Mouse (Mus musculus) heart, postnatal 0 days (tissue): Measurements from ENCODE around the gene Acaca. TPM values are rescaled to one million over a fixed set of nuclear protein-coding genes. Genes with fewer than 3 reads are reported as not detected.

Experiments used
- ATAC-seq: fragments of 200-750 bp; cut with Nextera tagmentation; 2 replicates; pipeline ENCODE4 v1.8.0; 2017; ENCODE audit warnings: low read depth, moderate number of reproducible peaks, moderate library complexity; ENCODE audit not compliant: insufficient read depth
- DNase-seq: peaks from one replicate; pipeline ENCODE4 v3.0.0-alpha.2; 2016; ENCODE audit warnings: low spot score
- H3K27ac ChIP-seq: fragments of 300-500 bp; sonication (generic); 2 replicates; pipeline ENCODE4 v1.5.1; 2014; ENCODE audit warnings: low read depth, mild to moderate bottlenecking
- H3K27me3 ChIP-seq: fragments of 300-500 bp; sonication (generic); 2 replicates; pipeline ENCODE4 v1.6.1; 2014; ENCODE audit warnings: low read length, mixed read lengths; ENCODE audit not compliant: control insufficient read depth, insufficient read depth
- H3K36me3 ChIP-seq: fragments of 300-500 bp; sonication (generic); replicated peaks from 2 replicates; pipeline ENCODE4 v1.6.1; 2014; ENCODE audit warnings: low read length, mixed read lengths; ENCODE audit not compliant: control insufficient read depth, insufficient read depth
- H3K4me1 ChIP-seq: fragments of 300-500 bp; sonication (generic); 2 replicates; pipeline ENCODE4 v1.6.1; 2014; ENCODE audit warnings: antibody characterized with exemption; ENCODE audit not compliant: control insufficient read depth, insufficient read depth
- H3K4me2 ChIP-seq: fragments of 300-500 bp; sonication (generic); 2 replicates; pipeline ENCODE4 v1.6.1; 2014; ENCODE audit warnings: low read depth, mild to moderate bottlenecking, low read length, moderate library complexity
- H3K4me3 ChIP-seq: fragments of 300-500 bp; sonication (generic); 2 replicates; pipeline ENCODE4 v1.5.1; 2014; ENCODE audit warnings: low read depth, low read length
- H3K9ac ChIP-seq: fragments of 300-500 bp; sonication (generic); replicated peaks from 2 replicates; pipeline ENCODE4 v1.6.1; 2014; ENCODE audit warnings: low read depth, low read length, mixed read lengths
- H3K9me3 ChIP-seq: fragments of 300-500 bp; sonication (generic); replicated peaks from 2 replicates; pipeline ENCODE4 v1.6.1; 2016; ENCODE audit warnings: low read length; ENCODE audit not compliant: control insufficient read depth
- CTCF ChIP-seq: IDR thresholded peaks from 2 replicates; pipeline ENCODE4 v1.5.1; 2016; ENCODE audit warnings: antibody characterized with exemption, control low read depth, low read depth
- EP300 ChIP-seq: IDR thresholded peaks from 2 replicates; pipeline ENCODE4 v1.6.1; 2016; ENCODE audit warnings: antibody characterized with exemption, low read depth
- WGBS: fragments of 180-500 bp; shearing (Covaris S2); extraction: QIAGEN DNeasy Blood & Tissue Kit; methylation state at CpG from one replicate; pipeline ENCODE4 v1.1.7; 2014; 5-methylcytosine and 5-hydroxymethylcytosine counted together
- polyA plus RNA-seq: library from polyadenylated mRNA; unstranded; fragments of >200 nt; fragmentation: Nextera tagmentation; extraction: Ambion mirVana; gene quantifications from 2 replicates; pipeline ENCODE4 v1.2.1, GENCODE M21; 2015
- total RNA-seq: library from RNA; depleted of rRNA; stranded (reverse); fragments of >200 nt; gene quantifications from 2 replicates; pipeline ENCODE4 v1.2.3, GENCODE M21; 2014; ENCODE audit warnings: low replicate concordance; rRNA removed

Acaca gene
- total and polyA plus RNA-seq, 2 experiments from 2014 or later, result 3.0 to 11.5 TPM

DNA sequence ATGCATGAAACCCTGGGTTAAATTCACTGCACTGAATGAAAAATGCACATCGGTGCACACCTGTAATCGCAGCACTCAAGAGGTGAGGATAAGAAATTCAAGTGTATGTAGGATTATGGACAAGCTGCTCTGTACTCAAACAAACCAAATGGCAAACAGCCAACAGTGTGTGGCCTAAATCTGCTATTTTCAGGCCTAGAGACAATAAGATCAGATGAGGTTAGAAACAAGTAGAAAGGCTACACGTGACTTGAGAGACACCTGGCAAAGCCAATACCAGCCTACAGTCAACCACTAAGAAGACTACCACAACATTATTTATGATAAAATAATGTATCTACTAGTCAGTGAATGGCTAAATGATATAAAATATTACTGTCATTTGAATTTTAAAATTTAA, 310.9 kb downstream of the Acaca start:
- H3K4me3 ChIP-seq, result no peak overlapping the region
- H3K4me1 ChIP-seq, result no peaks in the 10 kb centered on the region
- H3K4me2 ChIP-seq, result no peak overlapping the region
- TF ChIP-seq CTCF, result no peak
- no peak for TF ChIP-seq EP300
- H3K36me3 ChIP-seq, result peaks cover 5% of the 10 kb centered on the region
- no peak for ATAC-seq
- H3K9ac ChIP-seq, result no peak overlapping the region
- no peaks in the 10 kb centered on the region for H3K9me3 ChIP-seq
- H3K27me3 ChIP-seq, result no peaks in the 10 kb centered on the region
- no peak for DNase-seq
- no peak overlapping the region for H3K27ac ChIP-seq
- WGBS, result 75% methylated on average over 3 of the region's 3 CpGs

GRCm38 (mm10) chr11:84442554-84443331, 313.3 kb downstream of the Acaca start:
- peaks cover 4% of the 10 kb centered on the region for H3K36me3 ChIP-seq
- no peak for ATAC-seq

More at GRCm38 (mm10) chr11:84442554-84443331, 313.3 kb downstream of the Acaca start:
- TF ChIP-seq EP300 (no peak), CTCF (no peak)
- H3K27ac ChIP-seq, result no peak overlapping the region
- no peaks in the 10 kb centered on the region for H3K27me3 ChIP-seq
- no peak for DNase-seq
- no peak overlapping the region for H3K9ac ChIP-seq
- H3K4me3 ChIP-seq, result no peak overlapping the region
- H3K9me3 ChIP-seq, result no peaks in the 10 kb centered on the region
- no peaks in the 10 kb centered on the region for H3K4me1 ChIP-seq
- WGBS, result 85% methylated on average over 4 of the region's 4 CpGs
- H3K4me2 ChIP-seq, result no peak overlapping the region

Other genes starting within 250 kb of the Acaca start
- gene Ddx52, start 187.6 kb upstream of the Acaca start, total RNA-seq, result 9.4 and 17.1 TPM in 2 replicates
- gene Ddx52, start 187.6 kb upstream of the Acaca start, polyA plus RNA-seq, result 13.9 and 14.9 TPM in 2 replicates
- gene Synrg, start 165.2 kb upstream of the Acaca start, total RNA-seq, result 8.9 and 13.3 TPM in 2 replicates
- 5.0 and 5.6 TPM in 2 replicates for gene Synrg, start 165.2 kb upstream of the Acaca start, polyA plus RNA-seq
- 1.3 and 8.2 TPM in 2 replicates for gene Dusp14, start 60.4 kb upstream of the Acaca start, total RNA-seq
- 1.4 and 2.4 TPM in 2 replicates for gene Dusp14, start 60.4 kb upstream of the Acaca start, polyA plus RNA-seq
- gene Tada2a, start 72 bp upstream of the Acaca start, total RNA-seq, result 2.2 and 4.3 TPM in 2 replicates
- 10.3 and 10.4 TPM in 2 replicates for gene Tada2a, start 72 bp upstream of the Acaca start, polyA plus RNA-seq
- not detected in 2 replicates for gene Gm11437, start 37.8 kb downstream of the Acaca start, total RNA-seq
- gene Gm11437, start 37.8 kb downstream of the Acaca start, polyA plus RNA-seq, result not detected in 2 replicates